Mouse (Mus musculus) heart, postnatal 0 days (tissue): ENCODE measurements at regions not wholly inside any gene's neighbourhood (a gene's known extent, or its start where the extent isn't known, plus 50 kb on each side); places are given as distances from the start of the nearest gene placed in this dataset.

Source experiments
- ATAC-seq: fragments of 200-750 bp; cut with Nextera tagmentation; 2 replicates; pipeline ENCODE4 v1.8.0; 2017; ENCODE audit warnings: low read depth, moderate number of reproducible peaks, moderate library complexity; ENCODE audit not compliant: insufficient read depth
- DNase-seq: peaks from one replicate; pipeline ENCODE4 v3.0.0-alpha.2; 2016; ENCODE audit warnings: low spot score
- H3K27ac ChIP-seq: fragments of 300-500 bp; sonication (generic); 2 replicates; pipeline ENCODE4 v1.5.1; 2014; ENCODE audit warnings: low read depth, mild to moderate bottlenecking
- H3K27me3 ChIP-seq: fragments of 300-500 bp; sonication (generic); 2 replicates; pipeline ENCODE4 v1.6.1; 2014; ENCODE audit warnings: low read length, mixed read lengths; ENCODE audit not compliant: control insufficient read depth, insufficient read depth
- H3K36me3 ChIP-seq: fragments of 300-500 bp; sonication (generic); replicated peaks from 2 replicates; pipeline ENCODE4 v1.6.1; 2014; ENCODE audit warnings: low read length, mixed read lengths; ENCODE audit not compliant: control insufficient read depth, insufficient read depth
- H3K4me1 ChIP-seq: fragments of 300-500 bp; sonication (generic); 2 replicates; pipeline ENCODE4 v1.6.1; 2014; ENCODE audit warnings: antibody characterized with exemption; ENCODE audit not compliant: control insufficient read depth, insufficient read depth
- H3K4me2 ChIP-seq: fragments of 300-500 bp; sonication (generic); 2 replicates; pipeline ENCODE4 v1.6.1; 2014; ENCODE audit warnings: low read depth, mild to moderate bottlenecking, low read length, moderate library complexity
- H3K4me3 ChIP-seq: fragments of 300-500 bp; sonication (generic); 2 replicates; pipeline ENCODE4 v1.5.1; 2014; ENCODE audit warnings: low read depth, low read length
- H3K9ac ChIP-seq: fragments of 300-500 bp; sonication (generic); replicated peaks from 2 replicates; pipeline ENCODE4 v1.6.1; 2014; ENCODE audit warnings: low read depth, low read length, mixed read lengths
- H3K9me3 ChIP-seq: fragments of 300-500 bp; sonication (generic); replicated peaks from 2 replicates; pipeline ENCODE4 v1.6.1; 2016; ENCODE audit warnings: low read length; ENCODE audit not compliant: control insufficient read depth
- CTCF ChIP-seq: IDR thresholded peaks from 2 replicates; pipeline ENCODE4 v1.5.1; 2016; ENCODE audit warnings: antibody characterized with exemption, control low read depth, low read depth
- EP300 ChIP-seq: IDR thresholded peaks from 2 replicates; pipeline ENCODE4 v1.6.1; 2016; ENCODE audit warnings: antibody characterized with exemption, low read depth
- WGBS: fragments of 180-500 bp; shearing (Covaris S2); extraction: QIAGEN DNeasy Blood & Tissue Kit; methylation state at CpG from one replicate; pipeline ENCODE4 v1.1.7; 2014; 5-methylcytosine and 5-hydroxymethylcytosine counted together

- H3K4me1 ChIP-seq = no peaks in the 10 kb centered on the region
- H3K9ac ChIP-seq = no peak overlapping the region
- H3K9me3 ChIP-seq = no peaks in the 10 kb centered on the region
- 79% methylated on average over 2 of the region's 2 CpGs for WGBS
- H3K36me3 ChIP-seq = no peaks in the 10 kb centered on the region
- no peak for ATAC-seq
- H3K4me2 ChIP-seq = no peak overlapping the region
- TF ChIP-seq EP300 (no peak), CTCF (no peak)
- H3K27ac ChIP-seq = no peak overlapping the region
- H3K27me3 ChIP-seq = no peaks in the 10 kb centered on the region
- DNase-seq = no peak
- H3K4me3 ChIP-seq = no peak overlapping the region
Measured at GRCm38 (mm10) chr1:157707256-157707655, 200.7 kb downstream of the Sec16b start.

- H3K9ac ChIP-seq = no peak overlapping the region
- WGBS = 79% methylated on average over 6 of the region's 6 CpGs
- no peak for ATAC-seq
- DNase-seq = no peak
- no peaks in the 10 kb centered on the region for H3K9me3 ChIP-seq
- no peak overlapping the region for H3K4me3 ChIP-seq
- TF ChIP-seq EP300 (no peak), CTCF (no peak)
- no peak overlapping the region for H3K4me2 ChIP-seq
- no peaks in the 10 kb centered on the region for H3K36me3 ChIP-seq
- no peaks in the 10 kb centered on the region for H3K27me3 ChIP-seq
- no peak overlapping the region for H3K27ac ChIP-seq
- no peaks in the 10 kb centered on the region for H3K4me1 ChIP-seq
Measured at GRCm38 (mm10) chr1:157709117-157709516, 202.6 kb downstream of the Sec16b start.

- no peak overlapping the region for H3K27ac ChIP-seq
- H3K9me3 ChIP-seq = no peaks in the 10 kb centered on the region
- H3K9ac ChIP-seq = no peak overlapping the region
- TF ChIP-seq CTCF = no peak
- TF ChIP-seq EP300 = no peak
- ATAC-seq = no peak
- WGBS = 50% methylated on average over 2 of the region's 2 CpGs
- no peaks in the 10 kb centered on the region for H3K27me3 ChIP-seq
- no peak for DNase-seq
- H3K36me3 ChIP-seq = no peaks in the 10 kb centered on the region
- no peaks in the 10 kb centered on the region for H3K4me1 ChIP-seq
- H3K4me2 ChIP-seq = no peak overlapping the region
- H3K4me3 ChIP-seq = no peak overlapping the region
Measured at GRCm38 (mm10) chr1:157710870-157711269, 204.3 kb downstream of the Sec16b start.

GRCm38 (mm10) chr1:157712519-157712918 is 206.0 kb downstream of the Sec16b start:
- ATAC-seq (no peak), DNase-seq (no peak)
- WGBS = 40% methylated on average over 2 of the region's 2 CpGs
- Histone ChIP-seq H3K27me3 (no peaks in the 10 kb centered on the region), H3K9ac (no peak overlapping the region), H3K4me3 (no peak overlapping the region), H3K4me1 (no peaks in the 10 kb centered on the region), H3K4me2 (no peak overlapping the region), H3K9me3 (no peaks in the 10 kb centered on the region), H3K36me3 (no peaks in the 10 kb centered on the region), H3K27ac (no peak overlapping the region)
- TF ChIP-seq CTCF (no peak), EP300 (no peak)

- Histone ChIP-seq H3K9me3 (no peaks in the 10 kb centered on the region), H3K27ac (no peak overlapping the region), H3K9ac (no peak overlapping the region), H3K36me3 (no peaks in the 10 kb centered on the region), H3K4me2 (no peak overlapping the region), H3K4me1 (no peaks in the 10 kb centered on the region), H3K27me3 (no peaks in the 10 kb centered on the region), H3K4me3 (no peak overlapping the region)
- no peak for DNase-seq
- no peak for TF ChIP-seq EP300
- TF ChIP-seq CTCF = no peak
- WGBS = 77% methylated on average over 7 of the region's 7 CpGs
- no peak for ATAC-seq
Measured at GRCm38 (mm10) chr1:157713851-157714250, 207.3 kb downstream of the Sec16b start.

GRCm38 (mm10) chr1:157715632-157716031 is 209.1 kb downstream of the Sec16b start:
- no peaks in the 10 kb centered on the region for H3K36me3 ChIP-seq
- no peaks in the 10 kb centered on the region for H3K27me3 ChIP-seq
- ATAC-seq (no peak), DNase-seq (no peak)
- no peak overlapping the region for H3K9ac ChIP-seq
- no peaks in the 10 kb centered on the region for H3K4me1 ChIP-seq
- WGBS = 48% methylated on average over 3 of the region's 3 CpGs
- no peak overlapping the region for H3K4me3 ChIP-seq
- H3K27ac ChIP-seq = no peak overlapping the region
- no peaks in the 10 kb centered on the region for H3K9me3 ChIP-seq
- H3K4me2 ChIP-seq = no peak overlapping the region
- TF ChIP-seq EP300 = no peak
- no peak for TF ChIP-seq CTCF
